Mouse (Mus musculus): ENCODE results near the gene Zbtb16.

Gene Zbtb16

DNA sequence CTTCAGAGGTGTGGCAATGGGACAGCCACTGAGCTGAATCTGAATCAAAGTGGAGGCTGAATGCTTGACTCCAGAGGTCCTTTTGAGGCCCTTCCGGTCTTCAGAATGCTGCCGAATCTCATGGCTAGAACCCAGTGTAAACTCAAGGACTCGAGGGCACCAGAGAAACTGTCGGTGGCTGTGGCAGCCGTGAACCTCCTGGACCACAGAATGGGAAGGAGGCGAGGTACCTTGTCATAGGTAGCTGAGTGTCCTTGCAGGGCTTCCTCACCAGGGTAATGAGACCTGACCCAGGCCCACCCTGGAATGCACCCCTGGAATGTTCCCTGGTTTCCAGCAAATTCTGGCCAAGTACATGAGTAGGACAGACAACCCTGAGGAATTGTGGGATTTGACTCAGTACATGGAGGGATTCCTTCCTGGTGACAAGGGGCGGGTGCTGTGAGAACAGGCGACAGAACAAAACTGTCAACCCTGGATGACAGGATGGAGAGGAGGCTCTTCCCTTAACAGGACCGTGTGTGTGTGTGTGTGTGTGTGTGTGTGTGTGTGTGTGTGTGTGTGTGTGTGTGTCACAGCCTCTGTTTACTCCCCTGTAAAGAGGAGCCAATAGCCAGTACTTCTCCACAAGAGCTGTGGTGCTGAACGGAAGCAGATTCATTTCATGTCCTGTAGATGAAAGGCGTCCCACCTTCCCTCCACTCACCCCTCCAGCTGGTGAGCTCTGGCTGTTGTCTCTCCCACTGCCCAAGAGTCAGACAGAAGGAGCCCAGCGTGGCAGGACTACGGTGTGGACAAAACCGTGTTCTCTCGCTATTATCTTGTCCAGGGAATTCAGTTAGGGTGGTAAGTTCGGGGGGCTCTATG is 189.0 kb downstream of the Zbtb16 start:
- no peak for ATAC-seq (ENCODE audit: low TSS enrichment)

DNA sequence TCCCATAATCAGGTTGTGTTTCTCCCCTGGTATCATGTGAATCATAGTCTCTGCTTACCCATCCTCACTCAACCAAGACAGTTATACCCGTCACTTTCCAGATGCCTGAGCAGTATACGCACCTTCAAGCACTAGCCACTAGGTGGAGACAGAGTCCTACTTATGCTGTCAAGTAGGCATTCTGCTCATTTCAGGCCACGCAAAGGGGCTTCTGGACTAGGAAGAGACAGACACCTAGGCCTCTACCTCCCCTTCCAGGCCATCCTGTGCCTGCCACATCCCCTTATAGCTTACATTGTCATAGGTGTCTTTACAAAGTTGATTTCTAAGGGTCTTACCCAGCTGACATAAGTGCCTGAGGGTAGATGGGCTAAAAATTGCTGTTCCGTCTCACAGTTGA is 189.8 kb downstream of the Zbtb16 start:
- ATAC-seq (ENCODE audit: low TSS enrichment): peak; percentile 69

DNA sequence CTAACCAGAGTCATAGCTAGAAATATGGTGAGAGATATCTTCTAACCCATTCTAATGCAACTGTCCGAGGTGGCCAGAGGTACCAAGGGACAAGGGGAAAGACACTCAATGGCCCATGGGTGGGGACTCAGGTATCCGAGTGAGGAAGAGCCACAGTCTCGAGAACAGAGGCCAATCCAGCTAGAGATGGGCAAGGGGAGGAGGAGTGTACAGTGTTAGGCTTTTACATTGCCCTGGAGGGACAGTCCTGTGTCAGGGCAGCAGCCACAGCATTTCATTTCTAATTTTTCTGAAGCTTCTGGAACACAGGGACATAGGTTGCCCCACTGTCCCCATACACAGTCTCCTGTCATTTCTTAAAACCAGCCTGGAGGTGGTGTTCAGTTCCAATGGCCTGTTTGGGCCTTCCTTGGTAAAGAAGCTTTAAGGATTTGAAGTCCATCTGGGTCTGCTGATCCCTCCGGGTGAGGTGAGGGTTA is 190.3 kb downstream of the Zbtb16 start:
- no peak for ATAC-seq (ENCODE audit: low TSS enrichment)

DNA sequence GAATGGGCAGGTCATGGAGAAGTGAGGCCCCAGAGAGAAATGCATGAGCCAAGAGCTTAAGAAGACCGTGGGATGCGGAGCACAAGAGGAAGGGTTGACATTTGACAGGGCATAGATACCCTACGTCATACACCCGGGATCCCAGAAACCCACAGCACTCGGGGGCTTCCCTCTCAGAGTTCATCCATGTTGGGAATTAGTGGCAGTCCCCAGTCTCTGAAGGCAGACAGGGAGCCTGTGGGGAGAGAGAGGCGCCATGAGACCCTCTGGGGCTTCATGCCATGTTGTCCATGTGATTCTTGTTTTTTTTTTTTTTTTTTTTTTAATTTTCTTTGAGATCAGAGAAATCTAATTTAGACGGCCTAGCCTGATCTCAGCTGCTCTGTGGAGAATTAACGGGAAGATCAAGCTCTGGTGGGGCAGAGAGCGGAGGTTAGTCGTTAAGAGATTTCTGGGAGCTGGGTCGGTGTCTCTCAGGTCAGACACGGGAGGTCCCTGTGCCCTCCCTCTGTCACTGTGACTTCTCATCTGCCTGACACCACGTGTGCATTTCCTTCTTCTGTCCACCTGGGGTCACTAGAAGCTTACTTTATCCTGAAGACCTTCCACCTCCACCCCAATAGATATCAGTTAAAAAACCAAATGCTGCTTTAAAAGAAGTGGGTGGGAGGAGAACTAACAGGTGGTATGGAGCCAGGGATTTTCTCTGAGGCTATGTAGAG is 190.9 kb downstream of the Zbtb16 start:
- peak; percentile 38; the same call in 1 of the 2 replicates for ATAC-seq (ENCODE audit: low TSS enrichment)

DNA sequence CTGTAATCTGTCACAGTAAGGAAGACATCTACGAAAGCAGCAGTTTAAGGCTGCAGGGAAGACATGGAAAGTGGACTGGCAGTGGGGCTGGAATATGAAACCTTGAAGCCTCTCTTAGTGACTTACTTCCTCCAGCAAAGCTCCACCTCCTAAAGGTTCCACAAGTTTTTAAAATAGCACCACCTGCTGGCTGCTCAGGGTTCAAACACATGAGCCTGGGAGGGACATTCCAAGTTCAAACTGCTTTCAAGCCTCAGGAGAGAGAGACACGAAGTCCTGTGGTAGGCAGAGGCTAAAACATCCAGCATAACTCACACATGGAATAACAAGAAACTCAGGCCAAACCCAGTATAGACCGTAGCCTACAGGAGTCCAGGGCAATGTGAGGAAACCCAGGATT is 191.6 kb downstream of the Zbtb16 start:
- ATAC-seq (ENCODE audit: low TSS enrichment): no peak

DNA sequence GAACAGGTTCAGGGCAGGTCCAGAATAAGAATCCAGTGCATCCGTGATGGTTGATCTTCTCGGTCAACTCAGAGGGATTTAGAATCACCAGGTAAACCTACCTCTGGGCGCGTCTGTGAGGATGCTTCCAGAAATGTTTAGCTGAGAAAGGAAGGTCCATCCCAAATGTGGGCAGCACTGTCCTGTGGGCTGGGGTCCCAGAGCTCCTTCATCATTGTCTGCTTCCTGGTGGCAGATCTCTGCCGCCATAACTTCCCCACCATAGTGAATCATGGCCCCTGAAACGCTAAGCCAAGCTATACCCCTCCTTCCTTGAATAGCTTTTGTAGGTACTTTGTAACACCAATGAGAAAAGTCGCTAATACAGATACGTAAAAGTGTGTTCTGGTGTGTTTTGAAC is 194.4 kb downstream of the Zbtb16 start:
- ATAC-seq (ENCODE audit: low TSS enrichment): no peak

DNA sequence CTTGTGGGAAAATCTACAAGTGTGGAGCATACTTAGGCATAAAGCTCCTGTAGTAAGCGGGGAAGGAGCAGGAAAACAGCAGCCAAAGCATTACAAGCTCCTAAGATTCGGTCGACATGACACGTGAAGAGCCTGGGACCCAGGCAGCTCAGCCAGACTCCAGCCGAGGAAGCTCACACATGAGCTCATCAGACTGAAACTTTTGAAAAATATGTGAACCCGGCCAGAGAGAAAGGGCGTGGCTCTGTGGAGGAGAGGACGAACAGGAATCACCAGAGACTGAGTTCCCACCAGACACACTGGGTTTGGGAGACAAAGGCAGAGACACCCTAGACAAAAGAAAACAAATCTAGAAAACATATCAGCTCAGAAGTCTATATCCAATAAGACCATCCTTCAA is 195.1 kb downstream of the Zbtb16 start:
- no peak for ATAC-seq (ENCODE audit: low TSS enrichment)

DNA sequence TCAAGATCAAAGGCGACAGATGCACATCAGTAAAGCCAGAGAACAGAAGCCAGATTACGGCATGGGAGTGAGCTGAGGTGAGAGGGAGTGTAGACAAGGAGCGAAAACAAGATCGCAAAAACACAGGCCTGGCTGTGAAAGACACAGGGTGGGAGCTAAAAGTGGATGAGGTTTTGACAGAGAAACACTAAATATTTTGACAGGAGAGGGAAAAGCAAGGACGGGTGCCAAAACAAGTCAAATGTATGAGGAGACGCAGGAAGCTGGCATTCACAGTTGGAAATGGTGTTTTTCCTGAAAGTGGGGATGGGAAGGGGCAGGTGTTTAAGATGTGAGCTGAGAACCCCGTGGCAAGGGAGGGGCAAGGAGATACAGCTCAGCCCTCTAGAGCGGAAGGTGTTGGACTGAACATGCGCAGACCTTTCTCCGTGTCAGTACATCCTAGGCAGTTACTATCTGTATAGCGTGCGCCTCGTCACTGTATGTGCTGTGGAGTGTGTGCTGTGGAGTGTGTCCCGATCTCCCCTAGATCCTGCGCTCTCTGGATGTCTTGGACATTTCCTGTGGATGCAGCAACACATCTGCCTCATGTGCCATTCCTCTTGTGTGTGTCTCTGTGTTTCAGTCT is 197.7 kb downstream of the Zbtb16 start:
- peak; percentile 91 for ATAC-seq (ENCODE audit: low TSS enrichment)

DNA sequence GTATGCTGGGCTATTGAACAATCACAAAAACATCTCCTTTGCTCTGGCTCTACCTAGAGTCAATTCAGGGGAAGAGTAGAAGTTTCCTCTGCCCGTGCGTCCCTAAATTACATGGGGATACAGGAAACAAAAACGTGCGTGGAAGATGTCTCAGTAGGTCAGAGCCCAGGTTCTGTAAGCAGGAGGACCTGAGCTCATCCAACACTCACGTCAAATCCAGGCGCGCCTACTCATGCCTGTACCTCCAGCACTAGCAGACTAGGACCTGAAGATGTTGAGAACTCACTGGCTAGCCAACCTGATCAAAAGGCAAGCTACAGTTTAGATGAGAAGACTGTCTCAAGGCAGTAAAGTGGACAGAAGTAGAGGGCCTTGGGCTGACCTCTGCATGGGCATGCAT is 198.9 kb downstream of the Zbtb16 start:
- ATAC-seq (ENCODE audit: low TSS enrichment): no peak

DNA sequence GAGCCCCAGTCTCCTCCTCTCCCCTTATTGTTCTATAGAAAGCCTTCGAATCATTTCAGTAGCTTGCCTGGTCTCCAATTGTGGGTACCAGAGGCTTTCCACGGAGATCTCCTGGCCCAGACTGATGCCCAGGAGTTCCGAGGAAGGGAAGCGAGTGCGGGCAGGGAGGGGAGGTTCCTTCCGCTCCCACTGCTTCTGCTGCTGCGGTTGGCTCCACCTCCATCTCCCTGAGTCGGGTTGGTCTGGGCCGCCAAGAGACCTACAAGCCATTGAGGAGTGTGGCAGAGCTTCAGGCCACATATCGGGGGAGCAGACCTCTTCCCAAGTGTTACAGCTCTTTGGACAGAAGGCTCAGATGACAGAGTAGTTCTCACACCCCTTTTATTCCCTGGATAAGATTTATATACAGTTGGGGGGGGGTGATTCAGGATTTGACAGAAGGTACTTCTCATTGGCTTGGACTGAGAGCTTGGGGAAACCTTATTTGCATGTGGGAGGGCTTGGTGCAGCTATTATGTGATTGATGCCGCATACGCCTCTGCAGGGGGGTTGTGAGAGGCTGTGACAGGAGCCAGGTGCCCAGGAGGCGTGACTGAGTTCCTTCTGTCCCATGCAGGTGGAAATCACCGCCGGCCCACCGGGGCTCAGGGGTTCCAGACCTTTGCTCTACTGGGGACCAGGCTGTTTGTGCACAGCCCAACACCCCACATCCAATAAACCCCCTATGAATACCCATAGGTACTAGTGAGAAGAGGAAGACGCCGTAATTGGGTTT is 200.3 kb downstream of the Zbtb16 start:
- no peak for ATAC-seq (ENCODE audit: low TSS enrichment)

DNA sequence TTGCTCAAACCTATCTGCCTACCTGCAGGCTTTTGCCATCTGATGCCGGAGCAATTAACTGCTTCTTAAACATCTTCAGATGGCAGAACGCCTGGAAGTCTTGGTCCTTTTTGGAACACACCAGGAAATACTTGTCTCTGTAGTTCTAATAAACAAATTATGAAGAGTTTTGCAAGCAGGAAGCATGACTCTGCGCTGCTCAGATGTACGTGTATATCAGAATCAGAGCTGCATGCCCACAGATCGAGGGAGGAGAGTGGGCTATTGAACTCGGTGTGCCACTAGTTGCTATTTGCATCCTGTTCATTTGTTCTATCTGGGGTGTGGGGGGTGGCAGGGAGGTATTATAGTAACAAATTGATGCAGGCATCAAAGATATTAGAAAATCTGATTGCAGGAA is 202.9 kb downstream of the Zbtb16 start:
- no peak for ATAC-seq (ENCODE audit: low TSS enrichment)

DNA sequence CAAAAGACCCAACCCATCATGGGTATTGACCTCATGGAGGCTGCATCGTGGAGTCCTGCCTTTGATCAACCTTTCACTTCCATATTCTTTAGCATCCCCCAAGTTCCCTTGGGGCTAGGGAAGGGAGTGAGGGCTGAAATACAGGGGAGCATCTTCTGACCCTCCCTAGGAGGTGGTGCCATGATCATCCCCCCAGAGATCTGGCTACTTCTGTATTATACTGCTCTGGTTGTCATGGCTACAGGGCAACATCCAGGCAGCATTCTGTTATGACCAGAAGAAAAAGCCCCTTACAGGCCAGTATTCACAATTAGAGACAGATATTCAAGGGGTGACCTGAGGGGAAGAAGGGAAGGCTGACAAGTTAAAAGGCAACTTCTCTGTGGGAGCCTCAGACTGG is 216.8 kb downstream of the Zbtb16 start:
- ATAC-seq (ENCODE audit: low TSS enrichment): no peak

DNA sequence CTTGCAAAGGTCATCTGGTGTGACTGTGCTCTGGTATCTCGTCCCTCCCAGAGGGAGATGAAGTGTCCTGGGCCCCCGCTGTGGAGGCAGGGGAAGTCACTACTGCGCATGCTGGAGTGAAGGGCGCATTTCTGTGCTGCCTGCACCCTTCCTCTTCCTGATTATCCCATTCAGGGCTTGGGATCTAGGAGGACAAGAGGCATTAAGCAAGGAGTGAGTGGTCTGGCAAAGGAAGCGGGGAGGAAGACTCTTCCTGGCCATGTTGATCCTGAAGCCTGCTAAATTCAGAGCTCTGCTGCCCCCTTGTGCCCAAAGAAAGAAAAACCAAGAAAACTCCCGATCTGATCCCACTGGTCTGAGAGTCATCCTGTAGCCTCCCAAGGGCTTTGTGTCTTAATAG is 217.4 kb downstream of the Zbtb16 start:
- ATAC-seq (ENCODE audit: low TSS enrichment): peak; percentile 73

DNA sequence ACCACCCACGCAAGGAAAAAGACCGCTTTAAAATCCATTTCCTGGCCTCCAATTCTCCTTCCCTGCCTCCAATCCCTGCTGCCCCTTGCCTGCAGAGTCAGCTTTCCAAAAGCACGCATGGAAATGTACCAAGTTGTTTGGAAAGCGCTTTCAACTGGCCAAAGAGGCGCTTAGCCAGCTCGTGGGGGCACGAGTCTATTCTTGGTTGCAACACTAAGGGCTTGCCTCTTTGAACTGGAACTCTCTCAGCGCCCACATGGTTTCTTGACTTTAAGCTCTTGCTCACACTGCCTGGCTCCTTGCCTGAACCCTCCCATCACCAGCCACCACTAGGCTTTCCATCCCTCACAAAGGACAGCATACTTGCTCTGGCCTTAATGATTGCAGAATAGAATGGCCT is 217.9 kb downstream of the Zbtb16 start:
- ATAC-seq (ENCODE audit: low TSS enrichment): no peak

DNA sequence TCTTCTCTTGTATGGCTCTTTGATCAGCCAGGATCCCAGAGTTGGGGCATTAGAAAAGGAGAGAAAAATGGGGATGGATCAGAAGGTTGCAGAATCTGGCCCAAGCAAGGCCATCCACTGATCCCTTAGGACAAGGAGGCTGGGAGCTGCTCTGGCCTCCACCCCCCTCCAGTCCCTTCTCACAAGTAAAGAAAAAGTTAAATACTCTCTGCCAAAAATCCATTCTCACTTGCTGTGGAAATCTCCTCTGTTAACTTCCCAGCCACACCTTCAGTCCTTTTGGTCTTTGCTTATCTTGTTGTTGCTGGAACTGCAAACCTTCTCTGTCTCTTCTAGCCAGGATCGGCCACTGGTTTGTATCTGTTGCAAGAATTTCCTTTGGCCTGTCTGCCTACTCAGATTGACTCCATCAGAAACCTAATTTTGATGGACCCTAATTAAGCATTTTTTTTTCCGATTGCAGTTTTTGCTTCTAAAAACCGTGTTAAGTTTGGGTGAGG is 218.5 kb downstream of the Zbtb16 start:
- ATAC-seq (ENCODE audit: low TSS enrichment): no peak

DNA sequence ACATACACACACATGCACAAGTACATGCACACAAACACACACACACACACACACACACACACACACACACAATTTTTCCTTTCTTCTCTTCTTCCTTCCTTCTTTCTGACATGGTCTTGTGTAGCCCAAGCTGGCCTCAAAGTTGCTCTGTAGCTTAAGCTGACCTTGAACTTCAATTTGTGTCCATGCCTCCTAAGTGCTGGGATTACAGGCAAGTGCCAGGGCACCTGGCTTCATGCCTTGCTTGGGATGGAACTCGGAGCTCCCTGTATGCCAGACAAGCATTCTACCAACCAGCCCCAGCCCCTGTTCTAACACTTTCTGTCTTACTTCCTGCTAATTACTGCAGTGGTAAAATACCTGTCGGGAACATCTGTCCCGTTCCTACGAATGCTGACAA is 222.8 kb downstream of the Zbtb16 start:
- ATAC-seq (ENCODE audit: low TSS enrichment): no peak

DNA sequence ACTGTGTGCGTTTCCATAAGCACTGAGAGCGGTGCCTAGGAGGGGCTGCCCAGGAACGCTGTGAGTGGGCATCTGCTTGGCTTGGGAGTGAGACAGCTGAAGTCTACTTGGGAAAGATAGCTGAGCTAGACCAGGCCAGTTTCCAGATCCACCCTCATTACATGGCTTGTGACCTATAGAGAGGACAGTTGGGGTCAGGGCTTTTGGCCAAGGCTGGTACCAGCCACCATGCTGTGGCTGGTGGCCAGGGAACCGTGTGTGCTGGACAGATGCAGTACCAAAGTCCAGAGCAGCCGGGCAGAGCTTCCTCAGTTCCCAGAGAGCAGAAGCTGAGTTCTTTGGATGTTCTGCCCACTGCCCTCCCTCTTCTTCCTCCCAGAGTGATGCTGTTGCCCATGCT is 223.5 kb downstream of the Zbtb16 start:
- no peak for ATAC-seq (ENCODE audit: low TSS enrichment)

DNA sequence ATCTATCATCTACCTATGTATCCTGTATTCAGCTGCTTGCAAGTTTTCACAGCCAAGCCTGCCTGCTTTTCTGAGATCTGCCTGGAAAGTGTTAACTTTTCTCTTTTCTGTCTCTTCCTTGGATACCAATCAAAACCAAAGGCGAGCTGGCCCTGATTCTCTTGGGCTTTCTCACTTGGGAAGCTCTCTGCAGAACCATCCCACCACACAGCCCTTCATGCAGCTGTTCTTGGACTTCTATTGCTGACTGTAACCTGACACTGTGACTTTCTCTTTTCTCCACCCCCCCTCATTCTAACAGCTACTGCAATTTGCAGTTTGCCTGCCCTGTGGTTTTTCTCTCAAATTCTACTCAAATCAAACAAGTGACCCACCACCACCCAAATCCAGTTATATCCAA is 225.0 kb downstream of the Zbtb16 start:
- ATAC-seq (ENCODE audit: low TSS enrichment): no peak

DNA sequence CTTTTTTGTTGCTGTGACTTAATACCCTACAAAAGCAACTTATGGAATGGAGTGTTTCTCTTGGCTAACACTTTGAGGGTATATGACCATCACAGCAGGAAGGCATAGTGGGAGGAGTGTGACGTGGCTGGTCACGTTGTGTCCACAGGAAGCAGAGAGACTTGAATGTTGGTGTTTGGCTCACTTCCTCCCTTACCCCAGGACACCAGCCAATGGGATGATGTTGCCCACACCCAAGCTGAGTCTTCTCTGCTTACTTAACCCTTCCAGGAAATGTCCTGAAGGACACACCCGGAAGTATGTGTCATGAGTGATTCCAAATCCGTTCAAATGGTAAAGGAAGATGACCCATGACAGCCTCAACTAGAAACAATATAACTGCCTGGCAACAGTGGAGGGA is 226.3 kb downstream of the Zbtb16 start:
- ATAC-seq (ENCODE audit: low TSS enrichment): no peak

DNA sequence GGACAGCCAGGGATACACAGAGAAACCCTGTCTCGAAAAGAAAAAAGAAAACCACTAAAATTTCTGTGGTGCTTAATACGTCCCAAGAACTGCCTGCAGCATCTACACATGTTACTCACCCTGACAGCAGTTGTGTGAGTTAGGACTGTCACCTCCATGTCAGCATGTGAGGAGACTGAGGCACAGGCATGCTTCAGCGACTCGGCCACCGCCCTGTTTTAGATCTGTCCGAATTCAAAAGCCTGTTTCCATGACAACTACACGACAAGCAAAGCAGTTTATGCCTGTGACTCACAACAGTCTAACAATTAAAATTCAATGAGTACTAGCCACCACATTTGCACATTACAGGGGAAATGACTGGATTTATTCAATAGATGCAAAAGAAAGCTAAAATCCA is 228.6 kb downstream of the Zbtb16 start:
- ATAC-seq (ENCODE audit: low TSS enrichment): no peak

DNA sequence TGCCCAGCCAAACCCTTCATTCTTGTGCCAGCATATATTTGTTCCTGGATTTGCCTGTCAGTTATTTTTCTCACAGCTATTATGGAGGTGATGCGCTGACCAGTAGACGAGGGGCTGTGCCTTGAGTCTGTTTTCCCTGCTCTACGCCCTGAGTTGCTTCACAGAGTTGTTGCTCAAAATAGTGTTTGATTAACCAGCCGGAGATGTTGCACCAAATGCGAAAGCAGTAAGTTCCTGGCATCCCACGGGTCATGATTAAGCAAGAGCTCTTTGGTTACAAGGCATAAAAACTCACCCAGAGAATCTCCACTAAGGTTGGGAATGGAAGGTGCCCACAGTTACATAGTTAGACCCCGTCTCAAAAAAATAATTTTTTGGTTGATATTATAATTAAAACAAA is 229.9 kb downstream of the Zbtb16 start:
- no peak for ATAC-seq (ENCODE audit: low TSS enrichment)

DNA sequence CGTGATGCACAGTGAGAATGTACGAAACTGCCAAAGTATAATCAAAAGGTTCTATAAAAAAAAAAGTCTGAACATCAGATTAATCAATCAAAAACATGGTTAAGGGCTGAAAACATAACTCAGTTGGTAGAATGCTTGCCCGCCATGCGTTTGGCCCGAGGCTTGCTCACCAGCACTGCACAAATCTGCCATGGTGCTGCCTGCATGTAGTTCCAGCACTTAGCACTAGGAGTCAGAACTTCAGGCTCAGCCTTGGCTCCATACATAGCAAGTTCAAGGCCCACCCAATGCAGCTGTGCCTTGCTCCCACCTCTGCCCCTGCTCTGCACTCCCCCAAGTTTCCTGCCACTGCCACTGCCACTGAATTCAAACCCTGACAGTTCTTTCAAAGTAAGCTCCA is 230.3 kb downstream of the Zbtb16 start:
- ATAC-seq (ENCODE audit: low TSS enrichment): no peak
